Mouse (Mus musculus): ENCODE data around the gene Btg2.

The Btg2 gene

DNA sequence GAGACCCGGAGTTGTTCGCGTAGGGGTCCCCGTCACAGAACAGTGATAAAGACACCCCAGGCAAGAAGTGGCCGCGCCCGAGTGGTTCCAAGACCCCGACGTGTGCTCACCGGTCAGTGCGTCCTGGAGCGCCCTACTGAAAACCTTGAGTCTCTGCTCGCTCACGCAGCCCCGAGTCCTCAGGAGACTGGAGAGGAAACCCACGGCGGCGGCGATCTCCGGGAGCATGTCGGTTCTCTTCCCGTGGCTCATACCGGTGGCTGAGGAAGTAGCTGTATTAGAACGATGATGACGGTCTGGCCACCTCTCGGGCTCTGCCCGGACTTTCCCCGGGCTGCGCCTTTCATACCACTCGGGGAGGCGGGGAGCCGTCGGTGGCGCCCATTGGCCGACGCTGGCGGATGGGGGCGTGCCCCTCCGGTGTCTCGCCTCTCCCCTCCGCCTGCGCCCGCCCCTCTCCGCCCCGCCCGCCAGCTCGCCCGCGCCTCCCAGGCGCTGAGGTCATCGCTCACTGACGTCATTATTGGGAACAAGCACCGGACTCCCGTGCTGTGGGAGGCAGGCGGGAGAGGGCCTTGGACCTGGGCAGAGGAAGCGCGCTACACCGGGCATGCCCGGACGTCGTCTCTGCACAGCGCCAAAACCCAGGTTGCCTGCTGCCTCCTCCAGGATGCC lies at the start of gene Btg2:
Gene Btg2 (minus strand): TSS at position 319 of the 675 bp plus-strand sequence.
- peak; percentile 88 for DNase-seq (ENCODE audit: low read depth, low spot score)

DNA sequence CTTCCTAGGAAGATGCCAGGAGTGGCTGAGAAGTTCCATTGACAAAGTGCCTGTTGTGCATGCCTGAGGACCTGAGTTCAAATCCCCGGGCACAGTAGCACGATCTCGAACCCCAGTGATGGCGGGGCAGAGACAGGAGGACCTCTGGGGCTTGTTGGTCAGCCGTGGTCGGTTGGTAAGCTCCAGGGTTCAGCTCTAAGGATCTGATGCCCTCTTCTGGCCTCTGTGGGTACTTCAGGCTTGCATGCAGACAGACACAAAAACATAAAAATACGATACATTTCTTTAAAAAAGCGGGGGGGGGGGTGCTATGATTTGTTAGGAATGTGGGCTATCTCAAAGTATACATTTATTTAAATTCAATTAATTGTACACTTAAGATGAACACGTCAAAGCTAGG lies 43.3 kb upstream of the Btg2 start:
- no peak for DNase-seq (ENCODE audit: low read depth, low spot score)

DNA sequence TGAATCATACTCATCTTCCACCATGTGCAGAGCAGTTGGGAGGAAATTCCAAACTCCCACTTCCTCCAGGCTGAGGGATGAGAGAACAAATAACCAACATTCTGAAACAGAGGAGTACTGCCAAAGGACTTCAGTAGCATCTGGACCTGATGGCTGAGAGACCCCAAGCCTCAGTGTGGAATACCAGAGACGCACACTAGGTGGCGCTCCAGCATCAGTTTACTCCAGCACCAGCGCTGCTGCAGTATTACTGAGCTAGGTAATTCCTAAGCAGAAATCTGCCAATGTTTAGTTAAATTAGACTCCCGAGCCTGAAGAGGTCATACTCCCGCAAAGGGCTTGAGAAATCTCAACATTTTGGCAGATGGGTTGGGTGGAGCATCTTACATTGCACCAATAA lies 41.3 kb upstream of the Btg2 start:
- peak; percentile 65 for DNase-seq (ENCODE audit: low read depth, low spot score)

DNA sequence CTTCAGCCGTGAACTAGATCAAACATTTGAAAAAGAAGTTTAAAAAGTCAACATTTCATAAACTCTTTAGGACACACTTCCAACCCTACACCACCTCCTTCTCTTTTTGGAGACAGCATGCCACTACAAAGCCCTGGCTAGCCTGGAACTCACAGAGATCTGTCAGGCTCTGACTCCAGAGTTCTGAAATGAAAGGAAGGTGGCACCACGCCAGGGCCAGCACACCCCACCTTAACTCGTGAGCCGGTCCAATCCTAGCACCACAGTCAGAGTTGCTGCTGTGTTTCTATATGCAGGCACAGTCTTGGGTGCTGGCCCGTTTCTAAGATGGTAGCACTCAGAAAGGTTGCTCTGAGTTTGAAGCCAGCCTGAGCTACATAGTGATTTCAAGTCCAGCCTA lies 38.2 kb upstream of the Btg2 start:
- no peak for DNase-seq (ENCODE audit: low read depth, low spot score)

DNA sequence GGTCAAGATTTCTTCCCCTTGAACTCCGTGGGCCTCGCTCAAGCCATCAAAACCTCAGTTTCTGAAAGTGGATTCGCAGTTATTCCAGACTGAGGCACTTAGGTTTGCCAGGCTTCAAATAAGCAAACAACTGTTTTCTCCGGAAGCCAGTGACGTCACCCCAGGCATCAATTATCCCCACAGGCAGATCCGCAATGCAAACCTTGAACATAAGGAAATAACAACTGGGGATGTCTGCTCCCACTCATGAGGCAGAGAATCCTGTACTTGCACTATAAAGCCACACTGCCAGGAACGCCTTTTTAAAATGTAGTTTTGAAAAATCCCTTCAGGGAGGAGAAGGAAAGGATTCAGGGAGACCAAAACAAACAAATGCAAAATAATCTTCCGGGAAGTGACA lies 36.5 kb upstream of the Btg2 start:
- peak; percentile 36 for DNase-seq (ENCODE audit: low read depth, low spot score)

DNA sequence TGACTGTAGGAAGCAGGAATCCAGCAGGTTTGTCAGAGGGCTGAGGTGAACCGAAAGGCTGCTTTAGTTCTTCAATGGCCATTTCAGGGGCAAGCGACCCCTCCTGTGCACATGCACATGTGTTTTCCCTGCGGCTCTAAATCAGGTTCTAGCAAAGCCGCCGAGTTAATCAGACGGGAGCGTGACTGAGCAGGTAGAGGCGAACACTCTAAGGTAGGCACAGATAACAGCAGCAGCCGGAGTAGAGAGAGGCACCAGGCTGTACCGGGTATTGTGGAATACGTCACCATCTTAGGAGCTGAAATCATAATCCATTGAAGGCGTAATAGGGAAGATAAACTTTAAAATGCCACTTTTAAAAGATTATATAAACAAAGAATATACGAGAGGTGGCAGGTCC lies 35.8 kb upstream of the Btg2 start:
- no peak for DNase-seq (ENCODE audit: low read depth, low spot score)

DNA sequence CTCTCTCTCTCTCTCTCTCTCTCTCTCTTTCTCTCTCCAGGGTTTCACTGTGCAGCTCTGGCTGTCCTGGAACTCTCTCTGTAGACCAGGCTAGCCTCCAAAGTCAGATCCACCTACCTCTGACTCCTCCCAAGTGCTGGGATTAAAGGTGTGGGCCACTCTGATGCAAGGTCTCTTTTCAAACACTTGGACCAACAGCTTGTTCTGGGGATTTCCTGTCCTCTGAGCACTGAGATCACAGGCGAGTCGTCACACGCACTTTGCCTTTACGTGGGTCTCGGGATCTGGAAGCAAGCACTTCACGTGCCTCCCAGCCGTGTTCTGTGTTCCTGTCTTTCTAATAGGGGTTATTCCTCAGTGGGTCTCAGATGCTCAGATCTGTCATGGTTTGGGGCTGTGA lies 35.1 kb upstream of the Btg2 start:
- no peak for DNase-seq (ENCODE audit: low read depth, low spot score)

DNA sequence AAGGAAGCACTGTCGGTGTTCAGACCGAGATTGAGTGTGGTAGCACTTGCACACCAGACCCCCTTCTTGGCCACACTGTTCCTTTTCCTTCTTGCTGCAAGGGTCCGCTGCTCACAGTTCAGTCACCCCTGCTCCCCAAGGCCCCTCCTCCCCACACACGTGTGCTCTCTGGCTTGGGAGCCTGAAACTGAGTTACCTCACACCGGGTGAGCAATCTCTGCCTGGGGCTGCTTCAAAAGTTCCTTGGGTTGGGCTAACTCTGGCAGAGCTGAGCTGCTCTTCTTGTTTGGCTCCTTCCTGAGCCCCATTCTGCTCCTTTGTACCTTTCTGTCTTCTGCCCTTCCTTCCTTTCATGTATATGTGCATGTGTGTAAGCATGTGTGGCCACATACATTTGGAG lies 34.6 kb upstream of the Btg2 start:
- no peak for DNase-seq (ENCODE audit: low read depth, low spot score)

DNA sequence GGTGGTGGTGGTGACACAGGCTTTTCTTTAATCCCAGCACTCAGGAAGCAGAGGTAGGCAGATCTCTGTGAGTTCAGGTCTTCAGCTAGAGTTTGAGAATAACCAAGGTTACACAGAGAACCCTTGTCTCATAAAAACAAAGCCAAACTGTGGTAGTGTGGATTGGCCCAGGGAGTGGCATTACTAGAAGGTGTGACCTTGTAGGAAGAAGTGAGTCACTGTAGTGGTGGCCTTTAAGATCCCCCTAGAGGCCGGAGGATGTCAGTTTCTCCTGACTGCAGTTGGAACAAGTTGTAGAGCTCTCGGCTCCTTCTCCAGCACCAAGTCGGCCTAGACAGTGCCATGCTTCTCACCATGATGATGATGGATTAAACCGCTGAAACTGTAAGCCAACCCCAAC lies 32.1 kb upstream of the Btg2 start, which contains the start of gene Chit1:
Gene Chit1 (plus strand): TSS at position 264 of the 400 bp plus-strand sequence.
- DNase-seq (ENCODE audit: low read depth, low spot score): no peak

DNA sequence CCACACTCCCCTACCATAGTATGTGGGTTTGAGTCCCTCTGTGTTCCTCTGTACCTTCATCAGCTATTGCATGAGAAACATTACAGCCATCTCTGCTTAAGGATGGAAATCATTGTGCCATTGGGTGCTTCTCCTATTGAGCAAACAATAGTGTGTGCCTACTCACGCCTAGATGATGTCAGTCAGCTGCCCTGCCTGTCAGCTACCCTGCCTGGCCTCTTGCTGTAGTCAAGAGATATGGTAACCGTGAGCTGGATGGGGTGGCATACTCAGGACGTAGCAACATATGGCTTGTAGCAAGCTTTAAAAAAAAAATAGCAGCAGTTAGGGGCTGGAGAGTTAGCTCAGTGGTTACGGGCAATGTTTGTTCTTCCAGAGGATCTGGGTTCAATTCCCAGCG lies 31.5 kb upstream of the Btg2 start:
- DNase-seq (ENCODE audit: low read depth, low spot score): no peak

DNA sequence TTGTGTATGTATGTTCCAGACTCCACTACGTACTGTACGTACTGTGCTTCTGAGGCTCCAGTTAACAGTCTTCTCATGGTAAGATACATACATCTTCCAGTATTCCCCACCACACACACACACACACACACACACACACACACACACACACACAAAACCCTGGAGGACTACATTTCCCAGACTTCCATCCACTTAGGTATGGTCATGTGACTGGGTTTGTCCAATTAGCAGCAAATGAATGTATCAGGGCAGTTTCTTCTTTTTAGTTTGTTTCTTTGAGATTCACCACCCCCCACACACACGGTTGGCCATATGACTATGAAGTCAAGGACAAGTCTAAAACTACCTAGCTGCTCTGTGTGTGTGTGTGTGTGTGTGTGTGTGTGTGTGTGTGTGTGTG lies 31.1 kb upstream of the Btg2 start:
- no peak for DNase-seq (ENCODE audit: low read depth, low spot score)

DNA sequence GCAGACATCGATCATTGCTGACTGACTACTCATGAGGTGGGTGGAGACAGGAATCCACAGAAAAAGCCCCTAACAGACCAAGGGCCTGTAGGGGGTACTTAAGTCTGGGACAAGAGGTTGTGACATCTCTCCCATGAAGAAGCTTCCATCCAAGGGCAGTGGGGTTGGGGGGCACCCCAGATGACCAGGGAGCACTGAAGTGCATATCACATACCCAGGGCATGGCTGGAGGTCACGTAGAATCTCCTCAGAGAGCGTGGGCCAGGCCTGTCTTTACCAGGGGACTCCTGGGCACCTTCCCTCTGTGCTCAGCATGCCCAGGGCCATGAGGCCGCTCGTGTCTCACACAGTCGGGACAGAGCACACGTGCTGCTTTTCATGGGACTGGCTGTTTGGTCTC lies 28.9 kb upstream of the Btg2 start:
- DNase-seq (ENCODE audit: low read depth, low spot score): no peak

DNA sequence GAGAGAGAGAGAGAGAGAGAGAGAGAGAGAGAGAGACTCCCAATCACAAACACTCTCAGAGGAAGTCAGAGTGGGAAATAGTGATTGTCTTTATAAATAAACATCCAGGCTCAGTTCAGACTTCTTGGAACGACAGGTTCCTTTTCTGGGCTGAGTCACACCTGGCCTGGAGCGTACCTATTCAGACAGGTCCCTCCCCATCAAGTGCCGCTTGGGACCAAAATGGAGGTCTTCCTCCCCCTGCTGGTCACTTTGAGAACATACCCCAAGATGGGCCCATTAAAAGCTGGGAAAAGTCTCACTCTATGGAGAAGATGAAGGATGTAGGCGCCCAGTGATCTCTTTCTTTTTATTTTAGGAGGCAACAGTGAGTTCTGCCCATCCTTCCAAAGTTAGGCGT lies 27.8 kb upstream of the Btg2 start:
- DNase-seq (ENCODE audit: low read depth, low spot score): no peak

DNA sequence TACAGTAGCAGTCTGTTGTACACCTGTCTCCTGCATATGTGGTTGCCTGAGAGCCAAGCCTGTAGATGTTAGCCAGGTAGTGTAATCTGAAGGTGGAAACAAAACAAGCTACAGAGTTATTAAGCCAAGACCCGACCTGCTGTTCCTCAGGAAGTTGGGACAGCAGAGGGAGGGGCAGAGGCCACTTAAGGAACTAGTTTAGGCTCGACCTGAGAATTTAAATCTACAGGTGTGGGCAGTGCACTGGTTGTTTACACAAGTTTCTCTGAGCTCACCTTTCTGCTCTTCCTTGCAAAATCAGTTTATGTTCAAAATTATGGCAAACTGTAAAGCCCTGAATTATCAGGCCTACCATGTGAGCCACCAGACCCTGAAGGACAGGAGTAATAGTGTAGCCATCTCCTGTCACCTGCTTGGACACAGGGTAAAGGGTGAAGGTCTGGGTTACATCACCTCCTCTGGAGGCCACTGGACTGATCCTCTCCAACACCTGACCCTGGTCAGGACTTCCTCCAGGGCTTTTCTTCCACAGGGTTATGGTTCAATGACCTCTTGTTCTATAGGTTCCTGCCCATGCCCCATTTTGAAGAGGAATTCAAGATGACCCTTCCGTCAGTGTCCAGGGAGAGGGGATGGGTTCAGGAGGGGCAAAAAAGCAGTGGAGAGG lies 27.0 kb upstream of the Btg2 start:
- DNase-seq (ENCODE audit: low read depth, low spot score): no peak

DNA sequence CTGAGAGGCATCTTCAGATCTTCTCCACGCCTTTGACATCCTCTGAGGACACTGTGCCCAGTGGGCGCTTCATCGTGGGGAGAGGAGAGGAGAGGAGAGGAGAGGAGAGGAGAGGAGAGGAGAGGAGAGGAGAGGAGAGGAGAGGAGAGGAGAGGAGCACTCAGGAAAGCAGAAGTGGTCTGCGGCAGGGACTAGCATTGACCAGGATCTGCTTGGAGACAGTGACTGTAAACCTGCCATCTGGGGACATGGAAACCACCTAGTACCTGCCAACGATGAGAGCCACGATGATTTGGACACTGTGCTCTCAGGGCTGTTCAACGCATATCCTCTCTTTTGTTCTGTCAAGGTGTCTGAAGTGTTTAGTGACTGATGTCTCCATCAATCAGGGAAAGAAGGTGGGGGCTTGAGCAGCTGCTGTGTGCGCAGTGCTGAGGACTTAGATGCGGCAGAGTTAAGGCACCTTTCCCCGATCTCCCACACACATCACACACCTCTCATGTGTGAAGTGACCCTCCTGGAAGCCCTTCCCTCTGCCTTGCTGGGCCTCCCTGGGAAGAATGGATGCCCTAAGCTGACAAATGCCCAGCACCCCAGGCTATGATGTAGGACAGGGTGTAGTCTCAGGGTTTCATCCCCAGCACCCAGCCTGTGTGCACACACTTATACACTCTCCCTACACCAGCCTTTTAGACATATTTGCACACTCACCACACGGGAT lies 26.3 kb upstream of the Btg2 start:
- DNase-seq (ENCODE audit: low read depth, low spot score): no peak

DNA sequence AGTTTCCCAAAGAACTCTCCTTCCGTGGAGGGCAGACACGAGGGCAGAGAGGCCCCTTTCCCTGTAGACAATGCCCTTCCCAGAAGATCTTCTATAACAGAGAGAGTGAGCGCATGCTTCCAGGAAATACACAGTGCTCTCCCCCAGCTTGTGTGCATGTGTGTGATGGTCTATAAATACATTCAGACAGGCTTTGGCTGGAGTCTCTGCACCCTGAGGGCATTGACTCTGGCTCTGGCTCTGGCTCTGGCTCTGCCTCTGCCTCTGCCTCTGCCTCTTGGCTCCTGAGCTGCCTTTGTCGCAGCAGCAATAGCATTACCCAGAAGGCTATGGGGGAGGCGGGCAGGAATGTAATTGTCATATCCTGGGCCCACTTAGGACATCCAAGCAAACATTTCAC lies 24.9 kb upstream of the Btg2 start:
- DNase-seq (ENCODE audit: low read depth, low spot score): no peak

DNA sequence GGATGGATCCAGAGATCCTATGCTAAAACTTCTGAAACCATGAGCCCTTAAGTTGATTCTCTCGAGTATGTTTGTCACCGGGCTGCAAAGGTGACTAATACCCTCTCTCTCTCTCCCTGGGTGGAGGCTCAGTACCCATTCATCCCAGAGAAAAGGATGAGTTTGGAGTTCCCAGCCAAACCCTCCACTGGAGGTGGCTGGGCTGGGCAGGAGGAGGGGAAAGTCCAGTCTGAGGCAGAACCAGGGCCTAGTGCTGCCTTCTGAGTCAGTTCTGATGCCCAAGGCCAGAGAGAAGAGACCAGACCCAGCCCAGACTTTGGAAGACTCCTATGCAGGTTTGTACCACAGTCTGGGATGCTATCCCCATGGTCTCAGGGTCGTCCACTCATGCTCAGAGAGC lies 22.7 kb upstream of the Btg2 start:
- DNase-seq (ENCODE audit: low read depth, low spot score): no peak

DNA sequence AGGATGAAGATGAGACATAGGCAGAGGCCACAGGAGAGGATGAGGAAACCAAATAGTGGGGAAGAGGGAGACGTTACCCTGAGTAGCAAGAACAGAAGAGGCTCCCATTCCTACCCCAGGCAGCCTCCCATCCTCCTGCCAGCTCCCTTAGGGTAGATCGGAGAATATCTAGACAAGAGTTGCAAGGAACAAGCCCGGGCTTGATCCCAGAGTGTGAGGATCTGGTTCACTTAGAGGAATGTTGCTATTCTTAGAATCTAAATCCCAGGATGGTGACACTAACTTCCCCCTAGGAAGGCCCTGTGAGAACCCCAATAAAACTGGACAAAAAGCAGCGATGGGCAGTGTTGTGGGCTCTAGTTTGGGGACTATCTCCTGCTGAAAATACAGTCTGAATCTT lies 22.0 kb upstream of the Btg2 start:
- DNase-seq (ENCODE audit: low read depth, low spot score): no peak

DNA sequence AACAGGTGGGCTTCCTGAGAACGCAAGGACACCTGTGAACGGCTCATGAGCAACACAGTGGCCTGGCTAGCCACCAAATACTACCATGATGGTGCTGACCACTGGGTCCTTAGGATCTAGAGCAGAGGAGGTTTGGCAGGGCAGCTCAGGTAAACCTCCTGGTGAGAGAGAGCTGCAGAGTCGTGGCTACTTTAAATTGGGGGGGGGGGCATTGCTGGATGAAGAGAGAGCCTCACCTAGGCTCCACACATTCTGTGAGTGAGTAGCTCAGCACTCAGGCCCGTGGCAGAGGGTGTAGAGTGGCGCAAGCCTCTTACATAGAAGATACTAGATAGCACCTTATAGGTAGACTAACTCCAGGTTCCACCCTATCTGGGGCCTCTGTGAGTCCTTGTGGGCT lies 21.5 kb upstream of the Btg2 start:
- no peak for DNase-seq (ENCODE audit: low read depth, low spot score)

DNA sequence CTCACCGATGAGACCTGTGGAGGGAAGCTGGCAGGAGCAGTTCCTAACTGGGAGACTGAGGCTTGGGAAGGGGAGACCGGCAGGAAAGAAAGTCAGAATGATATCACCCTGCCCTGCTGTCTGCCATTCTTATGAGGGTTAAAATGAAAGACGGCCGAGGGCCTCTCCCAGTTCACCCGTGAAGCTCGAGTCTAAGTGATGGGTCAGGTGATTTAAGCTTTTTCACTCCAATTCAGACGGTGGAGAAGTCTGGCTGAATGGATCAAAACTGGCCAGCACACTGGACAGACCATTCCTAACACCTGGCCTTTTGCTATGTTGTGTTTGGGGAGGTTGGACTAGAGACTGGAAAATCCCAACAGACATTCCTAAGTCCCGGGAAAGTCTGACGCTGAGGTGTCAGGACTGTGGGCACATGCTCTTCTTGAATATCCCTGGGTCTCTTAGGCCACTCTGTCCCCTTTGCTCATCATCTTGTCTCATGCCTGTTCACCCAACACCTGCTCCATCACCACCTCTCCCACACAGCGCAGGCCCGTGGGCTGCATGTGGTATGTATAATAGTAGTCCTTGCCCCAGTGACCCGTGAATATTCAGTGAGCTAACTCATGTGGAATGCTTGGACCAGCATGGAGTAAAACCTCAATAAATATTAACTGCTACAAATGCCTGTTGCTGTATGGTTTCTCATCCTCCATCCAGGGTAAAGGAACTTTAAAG lies 20.8 kb upstream of the Btg2 start:
- no peak for DNase-seq (ENCODE audit: low read depth, low spot score)

DNA sequence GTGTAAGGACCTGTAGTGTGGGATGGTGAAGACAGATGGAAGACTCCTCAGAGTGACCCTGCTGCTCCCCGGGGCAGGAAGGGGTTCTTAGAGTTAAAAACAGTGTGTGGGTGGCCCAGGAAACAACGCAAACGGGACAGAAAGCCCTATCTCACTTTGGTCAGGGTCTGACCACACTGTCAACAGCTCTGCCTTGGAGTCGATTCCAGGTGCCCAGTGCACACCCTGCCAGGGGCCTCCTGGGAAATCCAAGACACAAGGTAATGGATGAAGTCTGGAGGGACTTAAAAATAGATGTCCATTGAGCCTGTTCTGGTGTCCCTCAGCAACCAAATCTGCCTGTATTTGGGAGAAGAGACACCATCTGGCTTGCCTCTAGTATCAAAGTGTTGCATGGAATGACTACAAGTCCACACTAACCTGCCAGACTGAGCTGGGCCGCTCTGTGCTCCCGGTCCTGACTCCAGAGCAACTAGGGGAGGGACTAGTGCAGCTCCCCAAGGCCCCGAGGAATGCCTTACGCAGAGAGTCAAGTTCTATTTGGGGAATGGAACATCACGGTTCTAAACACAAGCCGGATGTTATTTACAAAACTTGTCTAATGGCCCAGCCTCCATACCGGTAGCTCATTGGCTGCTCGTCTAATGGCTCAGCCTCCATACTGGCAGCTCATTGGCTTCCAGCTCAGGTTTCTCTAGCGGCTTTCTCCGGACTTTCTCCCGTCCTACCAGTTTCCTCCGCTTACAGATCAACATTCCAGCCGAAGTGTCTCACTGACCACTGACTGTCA lies 20.0 kb upstream of the Btg2 start:
- DNase-seq (ENCODE audit: low read depth, low spot score): peak; percentile 86
